Mouse (Mus musculus): ENCODE measurements around the gene Hes3. TPM values are rescaled to one million over a fixed set of nuclear protein-coding genes. Genes with fewer than 3 reads are reported as not detected.

Hes3 gene
- total RNA-seq, 2 experiments from 2014 or later = 0.35 TPM; not detected in 1

GRCm38 (mm10) chr4:152264867-152265568 is 26.4 kb downstream of the Hes3 start:
- intact Hi-C loops (cut with DNase I) = no loop called here
- DNase-seq (ENCODE audit: low spot score in 2 of 2) = no peak

DNA sequence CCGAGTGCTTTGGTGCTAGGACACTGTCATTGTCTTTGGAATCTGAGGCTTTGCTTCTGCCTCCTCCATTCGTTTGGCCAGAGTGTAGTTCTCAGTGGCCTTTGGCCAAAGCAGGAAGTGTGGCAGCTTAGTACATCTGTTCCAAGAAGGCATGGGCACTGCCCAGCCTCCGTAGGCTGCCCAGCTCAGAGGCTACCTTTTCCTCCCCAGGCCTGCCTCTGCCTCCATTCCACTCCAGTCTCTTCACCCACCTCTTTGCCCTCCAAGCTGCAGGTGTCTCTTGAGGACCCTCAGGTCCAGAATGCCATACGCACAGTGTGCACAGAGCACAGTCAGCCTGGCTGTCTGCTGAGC is 27.3 kb downstream of the Hes3 start:
- intact Hi-C loops (cut with DNase I) = no loop called here

DNA sequence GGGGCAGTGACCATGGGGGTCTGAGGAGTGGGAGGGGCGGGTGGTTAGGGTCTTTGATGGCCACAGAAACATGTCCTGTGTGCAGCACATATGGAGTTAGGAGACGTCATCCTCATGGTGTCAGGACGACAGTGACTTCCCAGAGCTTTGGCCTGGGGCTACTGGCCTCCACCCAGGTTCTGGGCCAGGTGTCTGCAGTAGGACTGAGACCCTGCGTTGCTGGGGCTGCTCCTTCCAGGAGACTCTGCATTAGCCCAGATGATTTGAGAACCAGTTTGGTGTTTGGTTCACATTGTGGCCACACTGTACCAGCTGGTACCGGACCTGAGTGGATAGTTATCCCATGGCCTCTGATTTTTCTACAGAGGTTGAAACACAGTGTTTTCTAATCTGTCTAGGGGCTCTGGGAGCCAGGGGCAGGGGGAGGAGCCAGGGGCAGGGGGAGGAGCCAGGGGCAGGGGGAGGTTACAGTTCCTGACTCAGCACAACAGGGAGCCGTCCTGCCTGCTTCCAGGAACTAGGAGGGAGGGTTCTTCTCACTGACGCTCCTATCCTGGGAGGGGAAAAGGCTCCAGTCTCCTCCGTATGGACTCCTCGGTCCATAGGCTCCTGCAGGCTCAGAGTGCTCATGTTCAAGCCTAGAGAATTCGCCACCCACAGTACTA is 27.8 kb downstream of the Hes3 start:
- intact Hi-C loops (cut with DNase I) = no loop called here
- no peak for DNase-seq (ENCODE audit: low spot score in 2 of 2)

More for the DNA sequence above, 27.3 kb downstream of the Hes3 start:
- no peak for DNase-seq (ENCODE audit: low spot score in 2 of 2)

- DNase-seq (ENCODE audit: low spot score in 2 of 2) = no peak
- intact Hi-C loops (cut with DNase I) = no loop called here
Measured at GRCm38 (mm10) chr4:152263089-152263488, 28.4 kb downstream of the Hes3 start.

- intact Hi-C loops (cut with DNase I) = no loop called here
- no peak for DNase-seq (ENCODE audit: low spot score in 2 of 2)
Measured at GRCm38 (mm10) chr4:152262187-152262586, 29.3 kb downstream of the Hes3 start.

GRCm38 (mm10) chr4:152260451-152260850 is 31.0 kb downstream of the Hes3 start:
- intact Hi-C loops (cut with DNase I) = no loop called here
- DNase-seq (ENCODE audit: low spot score in 2 of 2) = no peak

GRCm38 (mm10) chr4:152257070-152257469 is 34.4 kb downstream of the Hes3 start:
- intact Hi-C loops (cut with DNase I) = no loop called here
- DNase-seq (ENCODE audit: low spot score in 2 of 2) = peak; percentile 72 to 80

DNA sequence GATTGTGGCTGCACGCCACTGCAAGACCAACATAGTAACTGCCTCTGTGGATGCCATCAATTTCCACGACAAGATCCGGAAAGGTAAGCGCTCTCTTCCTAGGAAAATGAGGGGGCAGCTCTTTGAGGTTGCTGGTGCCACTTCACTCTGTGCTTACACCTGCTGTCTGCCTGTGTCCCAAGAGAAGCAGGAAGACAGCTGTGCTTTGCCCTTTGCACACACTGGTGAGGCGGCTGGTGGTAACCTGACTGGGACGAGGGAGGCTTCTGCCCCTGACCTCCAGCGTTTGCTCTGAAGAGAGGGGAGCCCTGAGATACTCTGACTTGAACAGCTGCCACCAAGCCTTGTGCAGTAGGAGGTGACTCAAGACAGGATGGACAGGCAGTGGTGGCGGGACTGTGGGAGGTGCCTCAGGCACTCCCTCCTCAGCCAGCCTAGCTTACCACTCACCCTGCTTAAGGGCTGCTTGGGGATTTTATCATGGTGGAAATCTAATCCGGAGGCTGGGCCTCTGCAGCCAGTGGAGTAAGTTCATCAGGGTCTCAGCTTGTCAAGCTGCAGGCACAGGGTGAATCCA is 38.2 kb downstream of the Hes3 start:
- intact Hi-C loops (cut with DNase I) = no loop called here
- DNase-seq (ENCODE audit: low spot score in 2 of 2) = no peak

DNA sequence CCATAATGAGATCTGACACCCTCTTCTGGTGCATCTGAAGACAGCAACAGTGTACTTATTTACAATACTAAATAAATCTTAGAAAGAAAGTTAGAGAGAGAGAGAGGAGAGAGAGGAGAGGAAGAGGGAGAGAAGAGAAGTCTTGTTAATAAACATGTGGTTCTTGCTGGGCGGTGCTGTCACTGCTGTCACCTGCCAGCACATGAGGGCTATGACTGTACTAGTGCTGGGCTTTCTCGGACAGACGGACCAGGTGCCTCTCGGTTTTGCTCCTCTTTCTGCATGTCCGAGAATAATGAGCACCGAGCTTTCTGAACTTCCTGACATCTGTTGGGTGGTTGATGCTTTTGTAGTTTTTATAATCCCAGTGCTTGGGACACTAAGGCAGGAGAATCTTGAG is 40.8 kb downstream of the Hes3 start:
- intact Hi-C loops (cut with DNase I) = no loop called here
- no peak for DNase-seq (ENCODE audit: low spot score in 2 of 2)

DNA sequence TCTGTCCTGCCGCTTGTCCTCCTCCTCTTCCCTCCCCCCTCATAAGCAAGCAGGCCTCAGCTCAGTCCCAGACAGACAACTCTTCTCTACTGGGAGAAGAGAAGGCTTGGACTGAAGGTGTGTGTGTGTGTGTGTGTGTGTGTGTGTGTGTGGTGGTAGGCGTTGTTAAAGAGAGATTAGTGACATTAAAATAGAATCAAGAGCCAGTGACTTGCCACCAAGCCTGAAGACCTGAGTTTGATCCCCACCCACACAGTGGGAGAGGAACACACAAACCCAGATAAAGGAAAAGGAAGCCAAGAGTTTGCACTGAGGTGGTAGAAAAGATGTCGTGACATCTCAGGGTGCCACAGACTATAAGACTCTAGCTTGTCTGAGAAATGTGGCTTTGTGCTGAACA is 44.3 kb downstream of the Hes3 start:
- intact Hi-C loops (cut with DNase I) = no loop called here
- DNase-seq (ENCODE audit: low spot score in 2 of 2) = no peak

- DNase-seq (ENCODE audit: low spot score in 2 of 2) = peak; percentile 73 to 77
- intact Hi-C loops (cut with DNase I) = no loop called here
Measured at GRCm38 (mm10) chr4:152246011-152246410, 45.5 kb downstream of the Hes3 start.

- no peak for DNase-seq (ENCODE audit: low spot score in 2 of 2)
- intact Hi-C loops (cut with DNase I) = loop anchor here (2.0 kb wide), 1 partner anchor 18 kb away; no protein-coding TSS in a partner anchor
Measured at GRCm38 (mm10) chr4:152244545-152245522, 46.6 kb downstream of the Hes3 start.

GRCm38 (mm10) chr4:152243969-152244368 is 47.5 kb downstream of the Hes3 start:
- intact Hi-C loops (cut with DNase I) = loop anchor here (2.0 kb wide), 1 partner anchor 17 kb away; no protein-coding TSS in a partner anchor
- DNase-seq (ENCODE audit: low spot score in 2 of 2) = no peak

DNA sequence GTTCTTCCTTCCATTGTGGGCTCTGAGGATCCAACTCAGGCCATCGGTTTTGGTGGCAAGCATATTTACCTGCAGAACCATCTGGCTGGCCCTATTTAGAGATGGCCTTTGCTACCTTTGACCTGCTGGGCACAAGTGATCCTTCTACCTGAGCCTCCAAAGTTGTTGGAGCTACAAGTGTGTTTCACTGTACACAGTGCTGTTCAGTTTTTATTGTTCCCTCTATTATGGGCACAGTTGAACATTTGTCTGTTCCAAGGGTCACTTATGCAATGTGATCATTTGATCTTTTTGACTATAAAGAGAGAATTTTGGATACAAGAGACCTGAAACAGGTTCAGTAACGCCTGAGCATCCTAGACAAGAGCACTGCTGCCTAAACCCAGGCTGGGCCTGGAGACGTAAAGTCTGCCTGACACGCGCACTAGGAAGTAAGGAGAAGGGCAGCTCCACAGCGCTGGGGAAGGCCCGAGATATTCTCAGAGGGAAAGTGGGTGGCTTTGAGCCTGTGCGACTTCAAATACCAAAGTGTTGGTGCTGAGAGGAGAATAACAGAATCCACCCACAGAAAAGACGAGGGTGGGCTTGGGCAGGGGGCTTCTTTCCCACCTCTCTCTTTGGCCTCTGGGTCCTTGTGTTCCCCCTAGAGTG is 48.1 kb downstream of the Hes3 start:
- no peak for DNase-seq (ENCODE audit: low spot score in 2 of 2)
- intact Hi-C loops (cut with DNase I) = no loop called here

GRCm38 (mm10) chr4:152239974-152240373 is 51.5 kb downstream of the Hes3 start:
- intact Hi-C loops (cut with DNase I) = no loop called here
- DNase-seq (ENCODE audit: low spot score in 2 of 2) = no peak

Measured in left cerebral cortex, postnatal 36 days (tissue).